Mouse (Mus musculus): ENCODE measurements around the gene Bbs1.

DNA sequence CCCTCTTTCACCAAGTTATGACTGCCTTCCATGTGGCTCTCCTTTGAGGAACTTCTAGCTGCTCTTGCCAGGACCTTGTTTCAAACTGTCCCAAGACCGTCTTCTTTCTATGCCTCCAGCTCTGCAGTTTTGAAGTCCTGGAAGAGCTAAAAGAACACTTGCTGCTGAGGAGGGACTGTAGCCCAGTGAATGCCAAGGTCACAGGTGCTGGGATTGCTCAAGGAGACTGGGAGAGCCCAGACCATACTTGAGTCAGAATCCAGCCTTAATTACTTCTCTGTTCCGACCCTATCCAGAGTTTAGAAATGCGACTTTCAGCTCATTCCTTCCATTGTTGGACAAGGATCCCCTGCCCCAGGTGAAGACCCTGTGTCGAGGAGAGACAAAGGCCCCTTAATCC, 50.5 kb downstream of the Bbs1 start:
- TF ChIP-seq GATA1 (IDR thresholded peaks at IDR 0.05; ENCODE audit: low read length) (no peak), TAL1 (IDR thresholded peaks at IDR 0.05; ENCODE audit: low read length) (no peak)

All from erythroblast, embryonic 14.5 days (primary cell).